Mouse (Mus musculus): ENCODE data around the gene Tom1l2.

GRCm38 (mm10) chr11:60309875-60310274, 42.8 kb downstream of the Tom1l2 start:
- no peak for TF ChIP-seq CTCF (IDR thresholded peaks at IDR 0.05; ENCODE audit: control insufficient read depth, insufficient read depth, insufficient replicate concordance, low read depth, low read length)
- TF ChIP-seq POLR2A (IDR thresholded peaks at IDR 0.05; ENCODE audit: control insufficient read depth, low read depth, low read length), result no peak

All from testis, adult 2 months (tissue).